Mouse (Mus musculus): ENCODE measurements at regions not wholly inside any gene's neighbourhood (a gene's known extent, or its start where the extent isn't known, plus 50 kb on each side); places are given as distances from the start of the nearest gene placed in this dataset.

DNA sequence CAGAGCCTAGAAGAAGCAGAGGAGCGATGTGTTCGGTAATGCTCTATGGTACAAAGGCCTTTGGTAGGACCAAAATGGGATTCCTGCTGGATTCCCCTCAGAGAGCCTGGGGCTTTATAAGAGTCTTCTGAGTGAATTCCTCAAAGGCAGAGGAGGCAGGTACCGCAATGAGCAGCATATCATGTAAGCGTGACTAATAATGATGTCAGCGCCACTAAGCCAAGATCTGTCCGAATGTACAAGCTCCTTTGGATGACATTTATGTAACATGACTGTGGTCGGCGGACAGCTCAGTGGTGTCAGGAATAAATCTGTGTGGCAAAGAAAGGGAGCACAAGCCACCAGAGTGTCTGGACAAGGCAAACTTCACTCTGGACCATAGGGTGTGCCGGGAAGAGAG is 61.5 kb upstream of the Fer start:
- no peak for DNase-seq (ENCODE audit: extremely low spot score)

DNA sequence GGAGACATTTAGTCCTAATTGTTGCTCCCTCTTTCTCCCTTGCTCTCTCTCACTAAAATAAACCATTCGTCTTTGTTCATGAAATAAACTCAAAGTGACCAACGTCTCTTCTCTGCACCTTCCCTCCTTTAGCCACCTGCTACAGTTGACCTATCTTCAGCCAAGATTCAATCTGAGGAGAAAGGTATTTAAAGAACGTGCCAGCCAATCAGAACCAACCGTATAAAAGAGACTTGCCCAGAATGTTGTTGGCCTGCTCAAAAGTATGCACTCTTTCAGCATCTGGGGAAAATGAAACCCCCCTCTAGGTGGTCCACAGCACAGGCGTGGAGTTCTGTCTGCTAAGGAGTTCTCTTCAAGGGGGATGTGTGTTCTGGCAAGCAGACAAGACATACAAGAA is 60.0 kb upstream of the Fer start:
- DNase-seq (ENCODE audit: extremely low spot score) = no peak

DNA sequence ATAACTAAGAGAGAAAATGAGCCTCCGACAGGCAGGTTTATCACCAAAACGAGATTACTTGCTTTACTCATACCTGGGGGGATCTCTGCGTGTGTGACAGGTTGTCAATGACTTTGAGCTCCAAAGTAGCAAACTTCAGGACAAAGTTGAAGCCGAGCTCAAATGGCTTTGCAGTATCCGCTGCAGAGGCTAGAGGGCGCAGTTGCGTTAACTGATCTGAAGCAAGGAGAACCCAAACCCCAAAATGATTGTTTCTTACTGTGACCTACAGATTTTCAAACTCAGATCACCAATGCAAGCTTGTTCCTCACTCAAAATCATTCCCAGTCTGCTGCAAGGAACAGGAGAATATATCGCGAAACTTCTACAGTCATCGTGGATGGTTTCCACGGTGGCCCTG is 59.3 kb upstream of the Fer start:
- peak; percentile 66 for DNase-seq (ENCODE audit: extremely low spot score)

GRCm38 (mm10) chr17:63804416-63804815 is 58.4 kb upstream of the Fer start:
- no peak for DNase-seq (ENCODE audit: extremely low spot score)

GRCm38 (mm10) chr17:63806360-63806759 is 56.5 kb upstream of the Fer start:
- no peak for DNase-seq (ENCODE audit: extremely low spot score)

GRCm38 (mm10) chr17:63807590-63808228 is 55.2 kb upstream of the Fer start:
- DNase-seq (ENCODE audit: extremely low spot score) = no peak

DNA sequence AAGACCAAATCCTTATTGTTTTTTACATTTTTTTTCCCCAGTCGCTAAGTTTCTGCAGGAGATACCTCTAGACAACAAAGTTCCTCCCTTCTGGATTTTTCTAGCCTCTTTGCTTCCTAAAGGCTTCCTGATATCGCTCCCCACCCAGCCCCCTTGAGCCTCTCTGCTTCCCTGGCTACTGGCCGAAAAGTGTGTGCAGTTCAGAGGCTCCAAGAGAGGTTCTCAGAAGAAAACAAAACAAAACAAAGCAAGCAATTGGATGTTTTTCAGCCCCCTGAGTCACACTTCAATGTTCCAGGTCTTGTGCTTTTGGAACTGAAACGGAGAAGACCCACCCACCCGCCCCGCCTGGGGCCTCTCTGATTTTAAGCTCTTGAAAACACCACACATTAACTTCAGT is 54.1 kb upstream of the Fer start:
- DNase-seq (ENCODE audit: extremely low spot score) = no peak

- DNase-seq (ENCODE audit: extremely low spot score) = peak; percentile 28
Measured at GRCm38 (mm10) chr17:63811246-63811785, 51.5 kb upstream of the Fer start.

GRCm38 (mm10) chr17:63812586-63812985 is 50.3 kb upstream of the Fer start:
- DNase-seq (ENCODE audit: extremely low spot score) = no peak

Measured in embryo, embryonic 9.5 days (tissue).